Mouse (Mus musculus) sigmoid colon, adult 10 weeks (tissue): ENCODE results near the gene Tmem179. TPM values are rescaled to one million over a fixed set of nuclear protein-coding genes. Genes with fewer than 3 reads are reported as not detected.

Experiments
- polyA plus RNA-seq: library from polyadenylated mRNA; stranded (reverse); fragments of 350-450 nt; fragmentation: Illumina TruSeq; extraction: RNeasy Lipid Tissue Mini Kit (QIAGEN cat#74804); gene quantifications from one replicate; pipeline ENCODE4 v1.2.3, GENCODE M21; 2014; ENCODE audit warnings: low read depth, low replicate concordance

The Tmem179 gene
- polyA plus RNA-seq, result not detected

DNA sequence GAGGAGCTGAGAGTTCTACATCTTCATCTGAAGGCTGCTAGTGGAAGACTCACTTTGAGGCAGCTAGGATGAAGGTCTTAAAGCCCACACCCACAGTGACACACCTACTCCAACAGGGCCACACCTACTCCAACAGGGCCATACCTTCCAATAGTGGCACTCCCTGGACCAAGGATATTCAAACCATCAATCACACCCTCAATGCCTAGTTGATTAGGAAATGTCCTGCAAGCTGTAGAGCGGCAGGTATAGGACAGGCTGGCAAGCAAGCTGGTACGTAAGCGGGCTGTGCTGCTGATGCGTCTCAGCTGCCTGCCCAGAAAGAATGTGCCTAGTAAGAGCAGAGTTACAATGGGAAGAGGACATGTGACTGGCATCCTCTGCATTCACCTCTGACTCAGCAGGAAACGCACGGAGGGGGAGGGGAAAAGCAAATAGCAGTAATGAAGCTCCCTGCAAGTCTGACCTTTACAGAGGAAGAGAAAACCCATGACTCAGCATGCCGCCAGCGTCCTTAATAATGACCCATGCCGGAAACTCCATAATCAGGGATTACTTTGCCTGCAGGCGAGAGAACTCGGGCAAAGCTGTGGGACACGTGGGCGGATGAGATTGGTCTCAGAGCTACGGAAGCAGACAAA lies at the start of gene Tmem179:
TSS of gene Tmem179 (minus strand) at position 51 of the 641 bp plus-strand sequence.

DNA sequence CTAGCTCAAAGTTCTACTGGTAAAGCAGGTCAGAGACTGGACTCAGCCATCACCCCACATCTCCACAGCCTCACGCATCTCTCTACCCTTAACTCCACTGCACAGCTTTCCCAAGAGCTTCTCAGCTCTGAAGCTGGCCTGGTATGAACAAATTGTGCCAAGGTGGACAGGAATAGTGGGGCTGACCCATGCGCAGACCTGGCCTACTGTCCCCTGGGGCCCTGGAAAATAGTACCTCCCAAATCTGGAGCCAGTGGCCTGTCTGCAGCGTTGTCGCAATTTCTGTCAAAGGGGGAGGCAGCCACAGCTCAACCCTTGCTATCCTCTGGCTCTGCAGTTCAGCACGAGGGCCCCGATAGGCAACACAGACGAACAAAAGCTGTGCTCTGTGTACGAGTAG lies 27.4 kb downstream of the Tmem179 start, which contains the start of gene A530016L24Rik:
TSS of gene A530016L24Rik (plus strand) at position 315 of the 400 bp plus-strand sequence.

Other genes with a start within 250 kb of the Tmem179 start
- gene A530016L24Rik, start 27.3 kb downstream of the Tmem179 start, polyA plus RNA-seq, result 0.16 TPM
- 2.2 TPM for gene Inf2, start 72.0 kb upstream of the Tmem179 start, polyA plus RNA-seq
- 0.41 TPM for gene Adssl1, start 103.3 kb upstream of the Tmem179 start, polyA plus RNA-seq
- gene Siva1, start 127.9 kb upstream of the Tmem179 start, polyA plus RNA-seq, result 1.9 TPM
- 7.6 TPM for gene Akt1, start 158.1 kb upstream of the Tmem179 start, polyA plus RNA-seq
- 0.91 TPM for gene Zbtb42, start 162.1 kb upstream of the Tmem179 start, polyA plus RNA-seq
- 23.2 TPM for gene Cep170b, start 203.7 kb upstream of the Tmem179 start, polyA plus RNA-seq
- 0.60 TPM for gene Pld4, start 243.9 kb upstream of the Tmem179 start, polyA plus RNA-seq